Mouse (Mus musculus) adrenal gland, postnatal 10 days (tissue): ENCODE results near the gene Galnt2. TPM values are rescaled to one million over a fixed set of nuclear protein-coding genes. Genes with fewer than 3 reads are reported as not detected.
A peak's percentile ranks its signal among the peaks of the same experiment; 100 is the strongest.

ENCODE experiments used
- DNase-seq: peaks from one replicate; pipeline ENCODE4 v3.0.0; 2021; ENCODE audit warnings: mixed read lengths
- total RNA-seq, 2 experiments: library from RNA; stranded (reverse); gene quantifications; 2 replicates each; pipeline ENCODE4 v1.2.3; 2021

Galnt2 gene
- total RNA-seq, 2 experiments from 2014 or later: 60.1 to 67.6 TPM

DNA sequence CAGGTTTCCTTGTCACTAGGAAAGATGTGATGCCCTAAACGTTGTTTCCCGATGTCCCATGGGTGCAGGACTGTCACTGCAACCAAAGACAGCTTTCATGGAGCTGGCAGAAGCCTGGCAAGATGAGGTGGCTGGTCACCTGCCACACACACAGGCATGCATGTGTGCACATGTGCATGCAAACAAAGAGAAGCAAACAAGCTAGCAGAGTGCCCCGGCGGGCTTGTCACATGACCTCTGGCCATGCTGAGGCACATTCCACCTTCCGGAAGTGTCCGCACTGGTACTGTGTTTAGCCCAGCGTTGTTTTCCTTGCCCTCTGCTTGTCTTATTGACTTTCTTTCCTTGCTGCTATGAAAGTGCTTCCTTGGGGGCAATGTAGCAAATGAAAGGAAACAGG lies 97.1 kb downstream of the Galnt2 start:
- DNase-seq: no peak

DNA sequence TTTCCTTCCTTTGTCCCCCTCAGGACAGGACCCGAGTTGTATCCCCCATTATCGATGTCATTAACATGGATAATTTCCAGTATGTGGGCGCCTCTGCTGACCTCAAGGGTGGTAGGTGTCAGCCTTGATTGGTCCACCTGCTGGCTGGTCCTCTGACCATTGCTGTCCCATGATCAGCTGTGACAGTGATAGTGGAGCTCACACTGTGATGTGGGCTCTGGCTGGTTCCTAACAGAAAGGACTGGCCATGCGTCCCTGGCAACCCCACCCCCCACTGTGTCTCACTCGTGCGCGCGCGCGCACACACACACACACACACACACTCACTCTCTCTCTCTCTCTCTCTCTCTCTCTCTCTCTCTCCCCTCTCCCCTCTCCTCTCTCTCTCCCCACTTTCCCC lies 98.5 kb downstream of the Galnt2 start:
- DNase-seq: no peak

DNA sequence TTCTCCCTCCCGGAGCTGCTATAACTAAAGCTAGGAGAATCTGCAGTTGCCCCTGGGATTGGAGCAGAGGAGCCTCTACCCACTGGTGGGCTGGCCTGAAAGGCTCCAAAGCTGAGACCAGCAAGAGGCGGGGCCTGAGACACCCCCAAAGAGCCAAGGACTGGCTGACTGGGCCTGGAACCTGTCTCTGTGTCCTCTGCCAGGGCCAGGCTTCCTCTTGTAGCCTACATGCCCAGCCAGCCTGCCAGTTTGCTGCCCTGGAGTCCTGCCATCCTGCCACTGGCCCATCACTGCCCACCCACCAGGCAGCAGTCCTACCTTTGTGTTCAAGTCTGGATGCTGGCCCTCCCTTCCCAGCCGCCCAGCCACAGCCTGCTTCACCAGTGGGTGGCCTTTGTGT lies 99.2 kb downstream of the Galnt2 start:
- DNase-seq: peak; percentile 42

GRCm38 (mm10) chr8:124331094-124331493 lies 99.9 kb downstream of the Galnt2 start:
- peak; percentile 35 for DNase-seq

GRCm38 (mm10) chr8:124331706-124332105 lies 100.5 kb downstream of the Galnt2 start:
- no peak for DNase-seq

DNA sequence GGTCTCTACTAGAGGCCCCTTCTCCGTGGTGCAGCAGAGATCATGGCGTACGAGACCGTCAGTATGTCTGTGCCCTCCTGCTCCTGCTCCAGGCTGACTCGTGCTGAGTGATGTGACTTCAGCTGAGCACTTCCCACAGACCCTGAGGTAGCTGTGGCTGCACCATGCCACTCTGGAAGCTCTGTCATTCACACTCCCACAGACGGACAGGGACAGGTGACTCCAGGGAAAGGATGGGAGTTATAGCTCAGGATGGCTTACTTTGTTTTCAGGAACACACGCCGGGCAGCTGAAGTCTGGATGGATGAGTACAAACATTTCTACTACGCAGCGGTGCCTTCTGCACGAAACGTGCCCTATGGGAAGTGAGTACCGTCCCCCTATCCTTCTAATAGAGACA lies 105.1 kb downstream of the Galnt2 start:
- DNase-seq: no peak

DNA sequence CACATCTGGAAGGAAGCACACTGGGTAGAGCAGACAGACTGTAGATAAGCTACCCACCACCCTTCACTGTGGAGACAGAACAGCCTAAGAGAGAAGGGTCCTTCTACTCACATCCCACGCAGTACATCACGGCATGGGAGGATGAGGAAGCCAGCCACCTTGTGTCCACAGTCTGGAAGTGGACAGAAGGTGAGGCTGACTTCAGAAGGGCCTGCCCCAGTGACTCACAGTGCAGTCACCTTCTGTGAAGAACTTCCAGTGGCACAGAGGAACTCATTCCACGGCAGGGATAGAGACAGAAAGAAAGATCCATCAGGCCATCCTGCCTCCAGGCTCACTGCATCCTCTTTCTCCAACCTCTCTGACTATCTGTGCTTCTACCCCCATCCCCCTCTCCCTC lies 108.6 kb downstream of the Galnt2 start:
- no peak for DNase-seq

GRCm38 (mm10) chr8:124340360-124341068 lies 109.3 kb downstream of the Galnt2 start:
- no peak for DNase-seq

GRCm38 (mm10) chr8:124343151-124343550 lies 112.0 kb downstream of the Galnt2 start:
- DNase-seq: no peak

- DNase-seq: no peak
These were observed 112.8 kb downstream of the Galnt2 start for GRCm38 (mm10) chr8:124343991-124344390.

GRCm38 (mm10) chr8:124345098-124345497 lies 113.9 kb downstream of the Galnt2 start:
- no peak for DNase-seq

- peak; percentile 79 for DNase-seq
These were observed 115.8 kb downstream of the Galnt2 start for GRCm38 (mm10) chr8:124346852-124347523.

DNA sequence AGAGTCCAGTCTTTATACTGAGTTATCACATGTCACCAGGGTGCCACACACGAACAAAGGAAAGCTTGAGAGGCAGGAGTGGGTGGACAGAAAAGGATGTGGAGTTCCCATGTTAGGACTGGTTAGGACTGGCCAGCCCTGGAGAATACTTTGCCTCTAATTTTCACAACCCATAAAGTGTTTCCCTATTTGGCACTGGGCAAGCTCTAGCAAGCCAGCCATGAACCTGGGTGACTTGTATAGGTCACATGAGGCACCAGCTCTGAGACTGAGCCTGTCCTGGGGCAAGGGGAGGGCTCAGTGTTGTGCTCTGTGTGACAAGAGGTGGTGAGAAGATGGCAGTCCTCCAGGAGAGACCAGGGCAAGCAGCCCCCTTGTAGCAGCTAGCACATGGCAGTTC lies 116.9 kb downstream of the Galnt2 start:
- DNase-seq: no peak

GRCm38 (mm10) chr8:124349663-124350062 lies 118.5 kb downstream of the Galnt2 start:
- DNase-seq: peak; percentile 93

- no peak for DNase-seq
These were observed 120.4 kb downstream of the Galnt2 start for GRCm38 (mm10) chr8:124351636-124352035.

DNA sequence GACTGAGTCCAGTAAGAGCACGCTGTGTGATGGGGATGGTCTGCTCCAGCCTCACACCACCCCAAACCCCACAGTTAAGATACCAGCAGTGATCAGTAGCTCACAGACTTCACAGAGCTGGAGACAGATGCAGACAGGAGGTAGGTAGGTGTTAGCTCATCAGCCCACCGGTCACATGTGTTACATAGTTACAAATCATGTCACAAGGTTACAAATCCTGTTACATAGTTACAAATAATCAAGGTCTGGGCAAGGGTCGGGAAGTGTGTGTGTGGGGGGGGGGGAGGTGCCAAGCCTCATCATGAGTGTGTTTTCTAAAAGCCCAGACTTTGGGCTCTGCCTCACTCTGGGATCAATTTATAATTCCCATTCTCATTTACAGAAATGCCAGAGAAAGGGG lies 129.7 kb downstream of the Galnt2 start:
- no peak for DNase-seq

GRCm38 (mm10) chr8:124361773-124362427 lies 130.7 kb downstream of the Galnt2 start:
- DNase-seq: no peak

DNA sequence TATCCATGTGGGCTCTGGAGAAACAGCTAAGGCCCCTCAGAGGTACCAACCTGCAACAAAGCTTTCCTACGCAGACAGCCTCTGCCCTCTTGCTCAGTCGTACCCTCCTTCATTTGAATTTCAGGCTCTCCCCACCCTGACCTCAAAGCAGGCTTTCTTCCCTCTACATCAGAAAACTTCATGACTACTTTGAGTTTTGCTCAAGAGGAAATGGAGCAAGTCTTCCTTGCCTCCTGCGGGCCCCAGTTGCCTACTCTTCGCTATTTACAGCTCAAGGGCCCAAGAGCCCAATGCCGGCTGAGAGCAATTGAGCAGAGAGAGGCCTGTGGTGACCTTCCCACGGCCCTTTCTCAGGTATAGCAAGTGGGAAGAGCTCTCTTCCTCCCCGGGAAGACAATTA lies 131.4 kb downstream of the Galnt2 start:
- DNase-seq: no peak

GRCm38 (mm10) chr8:124363337-124363736 lies 132.1 kb downstream of the Galnt2 start:
- DNase-seq: no peak

DNA sequence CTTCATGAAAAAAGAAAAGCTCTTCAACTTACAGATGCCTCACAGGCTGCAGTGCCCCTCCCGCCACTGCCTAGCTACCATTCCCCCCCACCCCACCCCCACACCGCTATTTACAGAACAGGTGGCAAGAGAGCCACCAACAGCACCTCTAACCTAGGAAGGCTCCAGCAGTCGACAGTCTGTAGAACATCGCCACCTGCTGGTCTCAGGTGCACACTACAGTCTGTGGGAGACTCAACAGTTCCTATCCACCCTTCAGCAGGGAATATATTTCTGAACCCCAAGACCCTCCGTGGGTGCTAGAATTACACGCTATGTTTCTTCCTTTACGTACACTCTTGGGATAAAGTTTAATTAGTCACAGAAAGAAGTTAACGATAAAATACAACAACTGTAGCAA lies 137.0 kb downstream of the Galnt2 start:
- DNase-seq: peak; percentile 81

DNA sequence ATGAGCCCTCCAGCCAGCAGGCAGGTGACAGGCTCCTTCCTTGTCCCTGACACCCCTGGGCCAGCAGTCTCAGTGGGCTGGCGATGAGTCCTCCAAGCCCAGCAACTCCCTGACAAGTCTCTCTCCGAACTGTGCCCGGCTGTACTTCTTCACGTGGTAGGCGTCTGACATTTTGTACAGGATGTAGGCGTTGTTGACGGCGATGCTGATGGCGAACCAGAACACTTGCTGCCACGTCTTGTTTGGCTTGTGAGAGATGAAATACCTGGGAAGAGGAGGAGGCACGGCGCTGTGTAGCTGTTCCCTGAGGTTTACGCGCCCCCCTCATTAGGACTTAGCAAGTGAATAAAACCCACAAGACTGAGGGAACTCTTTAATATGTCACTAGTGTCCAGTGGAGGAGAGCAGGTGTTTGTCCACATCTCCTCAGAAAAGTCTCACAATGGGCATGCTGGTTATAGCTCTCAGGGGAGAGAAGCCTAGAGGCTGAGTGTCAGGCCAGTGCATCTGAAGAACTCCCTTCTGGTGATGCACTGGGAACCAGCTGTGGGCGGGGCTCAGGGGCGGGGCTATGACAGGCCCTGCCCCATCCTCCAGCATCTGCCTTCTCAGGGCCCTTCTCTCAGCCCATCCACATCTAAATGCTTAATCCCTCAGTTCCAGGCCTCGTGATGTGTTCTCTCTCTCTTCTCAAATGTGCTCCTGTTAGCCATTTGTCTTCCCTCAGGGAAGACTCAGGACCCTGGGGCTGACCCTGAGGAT lies 139.4 kb downstream of the Galnt2 start:
- no peak for DNase-seq

- no peak for DNase-seq
These were observed 140.4 kb downstream of the Galnt2 start for GRCm38 (mm10) chr8:124371410-124372123.
